Mouse (Mus musculus): ENCODE measurements at regions not wholly inside any gene's neighbourhood (a gene's known extent, or its start where the extent isn't known, plus 50 kb on each side); places are given as distances from the start of the nearest gene placed in this dataset.

- no peak for TF ChIP-seq GATA4 (IDR thresholded peaks at IDR 0.05; ENCODE audit: insufficient replicate concordance, low read length)
Observed at GRCm38 (mm10) chr8:49631286-49631685, 787.5 kb upstream of the Tenm3 start.

DNA sequence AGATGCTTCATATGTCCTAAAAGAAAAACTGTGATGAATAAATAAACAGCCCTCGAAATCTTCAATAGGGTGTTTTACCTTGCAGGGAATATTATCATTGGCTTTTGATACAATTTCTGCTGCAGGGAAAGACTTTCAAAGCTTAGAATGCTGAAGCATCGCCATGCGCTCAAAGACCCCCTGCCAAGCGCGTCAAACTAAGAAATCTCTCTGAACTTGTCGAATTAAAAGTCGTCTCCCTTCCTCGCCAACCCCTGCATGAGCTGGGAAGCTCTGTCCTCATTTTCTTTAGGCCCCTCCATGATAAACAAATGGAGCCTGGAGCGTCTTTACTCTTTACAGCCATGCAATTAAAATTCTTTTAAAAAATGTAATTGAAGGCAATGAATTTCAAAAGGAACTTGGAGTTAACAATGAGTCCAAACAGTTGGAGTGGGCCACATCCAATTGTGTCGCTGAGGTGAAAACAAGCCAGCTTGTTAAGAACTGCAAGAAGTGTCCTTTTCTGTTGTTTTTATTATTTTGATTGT is 784.3 kb upstream of the Tenm3 start:
- no peak for TF ChIP-seq GATA4 (IDR thresholded peaks at IDR 0.05; ENCODE audit: insufficient replicate concordance, low read length)

- TF ChIP-seq GATA4 (IDR thresholded peaks at IDR 0.05; ENCODE audit: insufficient replicate concordance, low read length): no peak
Observed at GRCm38 (mm10) chr8:49595501-49595900, 751.8 kb upstream of the Tenm3 start.

- TF ChIP-seq GATA4 (IDR thresholded peaks at IDR 0.05; ENCODE audit: insufficient replicate concordance, low read length): no peak
Observed at GRCm38 (mm10) chr8:49567423-49567822, 723.7 kb upstream of the Tenm3 start.

GRCm38 (mm10) chr8:49563499-49564279 is 719.9 kb upstream of the Tenm3 start:
- TF ChIP-seq GATA4 (IDR thresholded peaks at IDR 0.05; ENCODE audit: insufficient replicate concordance, low read length): no peak

GRCm38 (mm10) chr8:49562976-49563375 is 719.2 kb upstream of the Tenm3 start:
- no peak for TF ChIP-seq GATA4 (IDR thresholded peaks at IDR 0.05; ENCODE audit: insufficient replicate concordance, low read length)

DNA sequence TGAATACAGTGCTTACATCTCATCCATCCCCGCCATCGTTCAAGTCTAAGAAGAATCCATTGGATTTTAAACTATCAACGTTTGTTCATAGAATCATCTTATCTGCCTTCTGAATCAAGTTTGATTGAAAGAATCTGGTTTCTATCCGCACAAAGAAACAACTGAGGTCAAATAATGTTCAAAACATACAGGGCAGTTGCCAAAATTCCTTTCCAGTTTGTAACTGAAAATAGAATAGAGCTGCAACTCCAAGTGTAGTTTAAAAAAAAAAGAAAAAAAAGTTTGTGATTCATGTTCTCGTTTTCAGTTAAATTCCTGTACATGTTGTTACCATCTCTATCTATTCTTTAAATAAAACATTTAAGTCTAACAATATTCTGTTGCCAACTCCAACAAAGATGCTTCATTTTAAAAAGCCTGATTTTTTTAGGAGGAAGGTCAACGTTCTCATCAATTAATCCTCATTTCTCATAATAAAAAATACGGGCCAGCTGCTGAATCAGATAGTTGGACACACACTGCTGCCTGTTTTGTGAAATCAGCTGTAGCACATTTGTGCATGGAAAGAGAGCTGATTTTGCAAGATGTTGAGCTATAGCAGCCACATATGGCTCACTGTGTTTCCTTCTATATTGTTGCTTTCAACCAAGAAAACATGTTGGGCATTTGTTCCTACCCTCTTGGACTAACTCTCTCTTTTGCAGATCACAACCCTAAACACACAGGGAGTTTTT is 712.1 kb upstream of the Tenm3 start:
- no peak for TF ChIP-seq GATA4 (IDR thresholded peaks at IDR 0.05; ENCODE audit: insufficient replicate concordance, low read length)

GRCm38 (mm10) chr8:49553175-49553574 is 709.4 kb upstream of the Tenm3 start:
- no peak for TF ChIP-seq GATA4 (IDR thresholded peaks at IDR 0.05; ENCODE audit: insufficient replicate concordance, low read length)

DNA sequence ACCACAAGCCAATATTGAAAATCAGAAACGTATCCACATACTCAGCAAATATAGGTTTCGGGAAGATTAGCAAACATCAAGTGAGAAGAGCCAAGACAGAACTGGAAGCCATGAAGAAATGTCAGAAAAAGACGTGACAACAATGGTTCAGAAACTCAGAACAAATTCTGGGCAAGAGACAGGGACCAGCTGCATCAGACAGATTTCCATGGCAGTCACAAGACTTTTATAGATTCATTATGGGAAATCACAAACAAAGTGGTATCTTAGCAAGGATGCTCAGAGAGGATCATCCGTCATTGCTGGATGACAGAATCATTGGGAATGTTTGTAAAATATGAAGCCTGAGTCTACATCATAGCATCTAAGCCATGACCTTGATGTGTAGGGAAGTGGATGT is 699.6 kb upstream of the Tenm3 start:
- no peak for TF ChIP-seq GATA4 (IDR thresholded peaks at IDR 0.05; ENCODE audit: insufficient replicate concordance, low read length)

- TF ChIP-seq GATA4 (IDR thresholded peaks at IDR 0.05; ENCODE audit: insufficient replicate concordance, low read length): no peak
Observed at GRCm38 (mm10) chr8:49541337-49541736, 697.6 kb upstream of the Tenm3 start.

DNA sequence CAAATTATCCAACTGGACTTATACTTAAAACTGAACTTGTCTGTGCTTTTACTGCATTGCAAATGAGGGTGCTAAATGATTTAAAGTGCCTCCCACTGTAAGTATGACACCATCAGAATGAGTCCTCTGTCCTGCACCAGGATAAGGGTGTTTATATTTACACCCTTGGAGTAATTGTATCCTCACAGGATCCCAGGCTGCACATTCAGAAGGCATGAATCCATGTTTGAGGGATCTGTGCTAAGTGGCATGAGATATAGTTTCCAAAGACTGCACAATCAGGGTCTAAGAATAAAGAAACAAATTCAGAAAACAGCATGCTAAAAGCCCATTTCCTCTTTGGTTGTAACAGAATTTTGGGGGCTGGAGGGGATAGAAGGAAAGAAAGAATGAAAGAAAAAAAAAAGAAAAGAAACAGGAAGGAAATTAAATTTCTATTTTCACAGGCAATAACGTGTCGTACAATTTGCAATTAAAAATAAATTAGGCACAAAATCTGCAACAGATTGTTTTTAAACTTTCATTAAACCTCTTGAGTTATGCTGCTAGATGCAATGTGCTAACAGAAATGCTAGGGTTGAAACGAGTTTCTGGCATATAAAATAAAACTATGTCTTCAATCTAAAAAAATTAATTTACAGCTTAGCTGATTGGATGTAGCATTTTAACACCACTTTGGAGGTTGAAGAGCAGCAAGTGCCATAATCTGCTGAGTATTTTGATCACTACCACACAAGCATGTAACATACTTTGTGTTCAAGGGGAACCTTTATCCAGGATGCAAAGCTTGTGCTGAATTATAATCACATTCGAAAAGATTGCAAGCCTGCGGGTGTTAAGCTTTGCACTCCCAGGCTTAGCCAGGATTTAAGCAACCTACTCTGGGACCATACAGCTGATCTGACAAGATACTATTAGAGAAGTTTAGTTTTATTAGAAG is 689.9 kb upstream of the Tenm3 start:
- no peak for TF ChIP-seq GATA4 (IDR thresholded peaks at IDR 0.05; ENCODE audit: insufficient replicate concordance, low read length)

DNA sequence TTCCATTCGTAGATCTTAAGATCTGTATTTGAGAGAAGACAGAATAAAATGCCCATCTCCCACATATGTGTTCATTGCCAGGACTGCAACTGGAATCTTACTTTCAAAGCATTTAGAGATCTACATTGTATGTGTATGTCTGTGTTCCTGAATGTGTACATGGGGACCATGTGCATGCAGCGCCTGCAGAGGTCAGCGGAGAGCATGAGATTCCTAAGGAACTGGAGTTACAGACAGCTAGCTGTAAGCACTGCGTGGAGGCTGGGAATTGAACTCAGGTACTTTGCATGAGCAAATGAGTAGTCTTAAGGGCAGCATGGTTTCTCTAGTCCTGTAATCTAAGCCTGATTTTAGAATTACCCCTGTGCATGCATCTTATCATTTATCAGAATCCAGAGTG is 685.5 kb upstream of the Tenm3 start:
- no peak for TF ChIP-seq GATA4 (IDR thresholded peaks at IDR 0.05; ENCODE audit: insufficient replicate concordance, low read length)

DNA sequence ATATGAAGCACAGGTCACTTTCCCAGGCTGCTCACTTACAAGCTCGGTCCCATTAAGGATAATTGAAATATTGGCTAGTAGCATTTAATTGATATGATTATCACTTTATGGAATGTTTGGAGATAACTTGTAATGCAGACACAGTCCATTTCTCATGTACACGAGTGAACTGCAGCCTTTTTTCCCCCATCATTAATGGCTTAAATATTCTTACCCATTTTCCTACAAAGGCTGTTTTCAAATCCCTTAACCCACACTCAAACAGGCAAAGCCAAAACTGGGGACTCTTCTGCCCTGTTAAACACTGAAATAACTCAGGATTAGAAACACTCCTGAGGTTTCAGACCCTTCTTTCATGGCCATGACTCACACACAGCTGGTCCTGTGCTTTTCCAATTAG is 649.2 kb upstream of the Tenm3 start:
- TF ChIP-seq GATA4 (IDR thresholded peaks at IDR 0.05; ENCODE audit: insufficient replicate concordance, low read length): no peak

GRCm38 (mm10) chr8:49485284-49485683 is 641.5 kb upstream of the Tenm3 start:
- no peak for TF ChIP-seq GATA4 (IDR thresholded peaks at IDR 0.05; ENCODE audit: insufficient replicate concordance, low read length)

GRCm38 (mm10) chr8:49481476-49481992 is 637.8 kb upstream of the Tenm3 start:
- TF ChIP-seq GATA4 (IDR thresholded peaks at IDR 0.05; ENCODE audit: insufficient replicate concordance, low read length): no peak

Measured in liver, adult (tissue).